Mouse (Mus musculus) lung, postnatal 0 days (tissue): ENCODE results near the gene Zfp597. TPM values are rescaled to one million over a fixed set of nuclear protein-coding genes. Genes with fewer than 3 reads are reported as not detected.

Source experiments
- ATAC-seq: fragments of 200-750 bp; cut with Nextera tagmentation; 2 replicates; pipeline ENCODE4 v1.8.0; 2017; ENCODE audit warnings: moderate library complexity
- DNase-seq: peaks from one replicate; pipeline ENCODE4 v3.0.0-alpha.2; 2016; ENCODE audit warnings: low spot score
- H3K27ac ChIP-seq: fragments of 300-500 bp; sonication (generic); 2 replicates; pipeline ENCODE4 v1.5.1; 2014; ENCODE audit warnings: antibody characterized with exemption, mild to moderate bottlenecking, low read length, mixed read lengths
- H3K27me3 ChIP-seq: fragments of 300-500 bp; sonication (generic); replicated peaks from 2 replicates; pipeline ENCODE4 v1.6.1; 2014; ENCODE audit warnings: low read length, mixed read lengths; ENCODE audit not compliant: insufficient read depth
- H3K36me3 ChIP-seq: fragments of 300-500 bp; sonication (generic); 2 replicates; pipeline ENCODE4 v1.6.1; 2014; ENCODE audit warnings: low read length, mixed read lengths; ENCODE audit not compliant: insufficient read depth
- H3K4me1 ChIP-seq: fragments of 300-500 bp; sonication (generic); 2 replicates; pipeline ENCODE4 v1.6.1; 2014; ENCODE audit warnings: antibody characterized with exemption, low read depth, low read length, mixed read lengths; ENCODE audit not compliant: insufficient read depth
- H3K4me2 ChIP-seq: fragments of 300-500 bp; sonication (generic); replicated peaks from 2 replicates; pipeline ENCODE4 v1.6.1; 2014; ENCODE audit warnings: low read depth, mild to moderate bottlenecking, low read length, moderate library complexity, mixed read lengths
- H3K4me3 ChIP-seq: fragments of 300-500 bp; sonication (generic); 2 replicates; pipeline ENCODE4 v1.5.1; 2014; ENCODE audit warnings: low read depth, low read length
- H3K9ac ChIP-seq: fragments of 300-500 bp; sonication (generic); replicated peaks from 2 replicates; pipeline ENCODE4 v1.6.1; 2014; ENCODE audit warnings: low read depth, mild to moderate bottlenecking
- H3K9me3 ChIP-seq: fragments of 300-500 bp; sonication (generic); 2 replicates; pipeline ENCODE4 v1.6.1; 2016; ENCODE audit warnings: low read length, mixed read lengths
- CTCF ChIP-seq: IDR thresholded peaks from 2 replicates; pipeline ENCODE4 v1.5.1; 2016; ENCODE audit warnings: antibody characterized with exemption, mild to moderate bottlenecking
- EP300 ChIP-seq: IDR thresholded peaks from 2 replicates; pipeline ENCODE4 v1.6.1; 2016; ENCODE audit warnings: antibody characterized with exemption, mild to moderate bottlenecking, control low read depth
- WGBS: fragments of 180-500 bp; shearing (Covaris S2); extraction: QIAGEN DNeasy Blood & Tissue Kit; methylation state at CpG from one replicate; pipeline ENCODE4 v1.1.7; 2014; 5-methylcytosine and 5-hydroxymethylcytosine counted together
- polyA plus RNA-seq: library from polyadenylated mRNA; unstranded; fragments of >200 nt; fragmentation: Nextera tagmentation; extraction: Ambion mirVana; gene quantifications from 2 replicates; pipeline ENCODE4 v1.2.1, GENCODE M21; 2015

The Zfp597 gene
- polyA plus RNA-seq, 1 experiment from 2014 or later: 4.6 TPM

DNA sequence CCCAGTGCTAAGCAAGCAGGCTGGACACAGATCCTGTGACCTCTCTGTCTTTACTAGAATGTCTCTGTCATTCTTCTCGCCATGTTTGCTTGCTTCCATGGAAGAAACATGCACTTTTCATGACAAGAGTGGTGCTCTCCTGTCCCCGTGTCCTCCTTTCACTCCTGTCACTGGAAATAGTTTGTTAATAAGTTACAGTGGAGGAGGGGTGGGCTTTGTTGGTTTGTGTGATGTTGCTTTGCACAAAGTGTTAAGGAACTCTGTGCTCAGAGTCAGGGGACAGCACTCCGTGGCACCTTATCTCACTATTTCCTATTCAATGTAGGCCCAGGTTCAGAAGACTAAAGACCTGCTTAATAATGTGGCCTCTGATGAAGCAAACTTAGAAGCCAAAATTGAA lies 39.2 kb upstream of the Zfp597 start:
- H3K36me3 ChIP-seq: peaks cover 3% of the 10 kb centered on the region; the same call in 1 of the 2 replicates
- WGBS: 59% methylated on average over 3 of the region's 3 CpGs

DNA sequence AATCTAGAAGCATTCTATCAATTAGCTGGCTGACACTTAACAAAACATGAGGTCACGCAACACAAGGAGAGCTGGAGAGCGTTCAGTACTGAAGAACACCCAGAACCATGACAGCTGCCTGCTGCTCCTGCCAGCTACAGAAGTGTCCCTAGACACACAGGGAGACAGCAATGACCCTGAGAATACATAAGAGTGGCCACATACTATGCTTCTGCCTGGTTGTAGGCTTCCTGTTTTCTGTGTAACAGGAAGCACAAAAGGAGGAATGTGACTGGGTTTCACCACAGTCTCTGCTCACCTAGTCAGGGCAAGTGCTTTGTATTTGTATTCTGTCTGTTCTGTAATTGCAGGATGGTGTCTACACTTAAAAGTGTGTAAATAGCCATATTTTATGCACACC lies 36.4 kb upstream of the Zfp597 start:
- no peaks in the 10 kb centered on the region for H3K4me1 ChIP-seq
- peaks cover 2% of the 10 kb centered on the region for H3K36me3 ChIP-seq
- no peaks in the 10 kb centered on the region for H3K9me3 ChIP-seq
- no peak overlapping the region for H3K4me2 ChIP-seq
- WGBS: 81% methylated on average over 2 of the region's 2 CpGs
- DNase-seq: no peak
- H3K27ac ChIP-seq: no peak overlapping the region
- H3K9ac ChIP-seq: no peak overlapping the region
- H3K27me3 ChIP-seq: no peaks in the 10 kb centered on the region
- no peak overlapping the region for H3K4me3 ChIP-seq
- TF ChIP-seq EP300 (no peak), CTCF (no peak)
- no peak for ATAC-seq

More for the DNA sequence above, 39.2 kb upstream of the Zfp597 start:
- no peak for DNase-seq
- no peaks in the 10 kb centered on the region for H3K27me3 ChIP-seq
- no peaks in the 10 kb centered on the region for H3K4me1 ChIP-seq
- H3K4me2 ChIP-seq: no peak overlapping the region
- no peak for TF ChIP-seq EP300
- TF ChIP-seq CTCF: no peak
- no peak for ATAC-seq
- no peak overlapping the region for H3K9ac ChIP-seq
- H3K27ac ChIP-seq: no peak overlapping the region
- no peaks in the 10 kb centered on the region for H3K9me3 ChIP-seq
- H3K4me3 ChIP-seq: no peak overlapping the region

DNA sequence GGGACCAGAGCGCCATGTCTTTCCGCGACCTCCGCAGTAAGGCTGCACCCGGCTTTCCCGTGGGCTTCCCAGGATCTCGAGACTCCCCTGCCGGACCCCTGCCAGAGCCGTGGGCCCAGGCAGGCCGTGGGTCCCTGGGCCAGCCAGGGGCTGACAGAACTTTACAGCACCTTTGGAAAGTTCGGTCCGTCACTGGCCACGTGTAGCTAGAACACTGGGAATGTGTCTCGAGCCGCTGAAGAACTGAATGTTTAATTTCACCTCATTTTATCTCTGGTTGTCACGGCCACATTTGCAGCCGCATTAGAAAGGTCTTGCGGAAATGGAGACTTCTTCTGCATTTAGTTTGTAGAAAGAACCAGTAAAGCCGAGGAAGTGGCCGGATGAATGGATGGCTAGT lies 24.8 kb upstream of the Zfp597 start:
- Histone ChIP-seq H3K4me1 (peaks cover 5% of the 10 kb centered on the region; the same call in 1 of the 2 replicates), H3K27me3 (no peaks in the 10 kb centered on the region), H3K9ac (peak overlapping the region; percentile 52), H3K4me2 (peak overlapping the region; percentile 74), H3K9me3 (no peaks in the 10 kb centered on the region), H3K27ac (peak overlapping the region; percentile 33; the same call in 1 of the 2 replicates), H3K36me3 (no peaks in the 10 kb centered on the region), H3K4me3 (peak overlapping the region; percentile 60)
- ATAC-seq (no peak; the same call in 1 of the 2 replicates), DNase-seq (no peak)
- TF ChIP-seq CTCF (no peak), EP300 (no peak)
- WGBS: 4% methylated on average over 20 of the region's 20 CpGs

DNA sequence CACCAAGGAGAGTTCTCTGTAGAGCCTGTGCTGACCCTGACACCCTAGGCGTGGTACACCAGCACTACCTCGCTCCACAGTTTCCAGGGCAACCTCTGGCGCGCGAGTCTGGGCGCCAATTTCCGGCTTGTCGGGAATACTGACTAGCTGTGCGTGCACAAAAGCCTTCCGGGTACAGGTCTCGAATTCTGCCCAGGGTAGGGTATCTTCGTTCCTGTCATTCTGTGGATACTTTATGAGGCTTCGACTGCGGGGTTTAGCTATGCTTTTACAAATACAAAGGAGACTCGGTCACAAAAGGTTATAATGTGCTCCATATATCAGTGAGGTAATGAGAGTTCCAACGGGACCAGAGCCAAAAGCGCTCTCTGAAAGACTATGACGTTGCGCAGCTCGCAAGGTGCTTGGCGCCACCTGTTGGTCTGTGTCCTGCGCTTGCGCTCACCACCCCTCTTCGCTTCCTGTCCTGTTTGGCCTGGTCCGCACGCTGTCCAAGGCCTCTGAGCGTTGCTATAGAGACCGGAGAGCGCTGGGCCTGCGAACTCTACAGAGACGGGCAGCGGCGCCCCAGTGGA lies 24.3 kb upstream of the Zfp597 start, which contains the start of the genes 1700037C18Rik and Cluap1:
Gene 1700037C18Rik, minus strand, starts transcription at position 153 of the 575 bp plus-strand sequence.
Gene Cluap1, plus strand, starts transcription at position 265 of the 575 bp plus-strand sequence.
- no peaks in the 10 kb centered on the region for H3K9me3 ChIP-seq
- H3K4me2 ChIP-seq: peak within 1 kb of the TSS; percentile 74
- H3K27ac ChIP-seq: peak within 1 kb of the TSS; percentile 33
- no peak for TF ChIP-seq EP300
- peak; percentile 90 for TF ChIP-seq CTCF
- H3K4me1 ChIP-seq: peaks cover 5% of the 10 kb centered on the region; the same call in 1 of the 2 replicates
- peak within 1 kb of the TSS; percentile 54 for H3K9ac ChIP-seq
- 0% methylated on average over 33 of the region's 33 CpGs for WGBS
- no peaks in the 10 kb centered on the region for H3K36me3 ChIP-seq
- ATAC-seq (peak; percentile 99), DNase-seq (peak; percentile 98)
- no peaks in the 10 kb centered on the region for H3K27me3 ChIP-seq
- peak within 1 kb of the TSS; percentile 60 for H3K4me3 ChIP-seq

DNA sequence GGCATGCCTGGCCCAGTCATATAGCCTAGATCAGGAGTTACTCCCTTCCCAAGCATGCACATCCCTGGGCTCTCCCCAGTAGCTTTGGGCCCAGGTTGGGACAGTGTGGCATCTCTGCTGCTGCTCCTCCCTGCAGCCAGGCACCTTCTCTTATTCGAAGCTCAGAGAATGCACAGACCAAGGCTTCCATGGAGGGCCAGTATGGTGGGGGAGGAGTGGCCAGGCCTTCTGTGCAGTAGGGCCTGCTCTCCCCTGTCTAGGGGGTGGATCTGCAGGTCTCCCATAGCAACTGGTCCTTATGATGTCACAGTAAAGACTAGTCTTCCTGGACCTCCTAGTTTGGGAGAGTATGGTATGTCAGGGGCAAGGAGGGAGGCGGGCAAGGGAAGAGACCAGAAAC lies 23.1 kb upstream of the Zfp597 start:
- H3K4me1 ChIP-seq: peaks cover 5% of the 10 kb centered on the region; the same call in 1 of the 2 replicates
- no peak overlapping the region for H3K4me2 ChIP-seq
- H3K9me3 ChIP-seq: no peaks in the 10 kb centered on the region
- H3K36me3 ChIP-seq: no peaks in the 10 kb centered on the region
- H3K9ac ChIP-seq: no peak overlapping the region
- DNase-seq: no peak
- H3K4me3 ChIP-seq: no peak overlapping the region
- no peaks in the 10 kb centered on the region for H3K27me3 ChIP-seq
- WGBS: 73% methylated on average over 2 of the region's 2 CpGs
- TF ChIP-seq EP300 (no peak), CTCF (no peak)
- H3K27ac ChIP-seq: no peak overlapping the region
- ATAC-seq: no peak

DNA sequence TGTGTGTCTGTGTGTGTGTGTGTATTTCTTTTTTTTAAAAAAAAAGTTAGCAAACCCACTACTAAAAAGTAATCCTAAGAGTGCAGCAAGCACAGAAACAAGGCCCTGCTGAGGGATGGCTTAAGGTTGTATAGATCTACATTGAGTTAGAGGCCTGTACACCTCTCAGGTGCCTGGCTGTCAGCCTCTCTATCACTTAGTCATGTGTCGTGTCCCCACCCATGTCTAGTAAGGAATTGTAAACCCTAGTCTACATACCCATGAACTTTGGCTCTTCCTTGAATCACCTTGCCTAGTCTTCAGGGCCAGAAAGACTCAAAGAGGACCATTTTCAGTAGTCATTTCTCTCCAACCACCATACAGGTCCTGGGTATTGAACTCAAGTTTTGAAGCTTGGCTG lies 12.2 kb upstream of the Zfp597 start:
- H3K4me1 ChIP-seq: no peaks in the 10 kb centered on the region
- 83% methylated on average over 1 of the region's 1 CpGs for whole genome bisulfite sequencing
- no peak overlapping the region for H3K9ac ChIP-seq
- DNase-seq: no peak
- peaks cover 32% of the 10 kb centered on the region; the same call in 1 of the 2 replicates for H3K36me3 ChIP-seq
- H3K27ac ChIP-seq: no peak overlapping the region
- H3K4me2 ChIP-seq: no peak overlapping the region
- TF ChIP-seq CTCF (no peak), EP300 (no peak)
- H3K4me3 ChIP-seq: no peak overlapping the region
- H3K27me3 ChIP-seq: no peaks in the 10 kb centered on the region
- ATAC-seq: no peak
- H3K9me3 ChIP-seq: no peaks in the 10 kb centered on the region
